Mouse (Mus musculus) G1E (cell line): ENCODE measurements around the gene Drc7. TPM values are rescaled to one million over a fixed set of nuclear protein-coding genes. Genes with fewer than 3 reads are reported as not detected.

Experiments used
- ATAC-seq: 2 replicates; pipeline ENCODE4 v1.8.0; 2016; ENCODE audit warnings: mild to moderate bottlenecking; ENCODE audit not compliant: insufficient number of reproducible peaks, poor library complexity, low FRiP score, severe bottlenecking; ENCODE audit errors: extremely low read depth
- DNase-seq: peaks from one replicate; pipeline ENCODE4 v3.0.0; 2012; ENCODE audit warnings: low spot score
- H3K27me3 ChIP-seq: 2 replicates; pipeline ENCODE4 v1.6.1; 2012; ENCODE audit warnings: mild to moderate bottlenecking, low read length, inconsistent platforms; ENCODE audit not compliant: insufficient read depth
- H3K36me3 ChIP-seq: replicated peaks from 2 replicates; pipeline ENCODE3; 2012; ENCODE audit warnings: mild to moderate bottlenecking, inconsistent platforms
- H3K4me1 ChIP-seq: 2 replicates; pipeline ENCODE4 v1.6.1; 2012; ENCODE audit warnings: low read depth, low read length, inconsistent platforms, mixed read lengths; ENCODE audit not compliant: insufficient read depth
- H3K4me3 ChIP-seq: 2 replicates; pipeline ENCODE4 v1.5.1; 2012; ENCODE audit warnings: low read depth, mild to moderate bottlenecking, inconsistent platforms, low read length, moderate library complexity, mixed read lengths
- H3K9me3 ChIP-seq: replicated peaks from 2 replicates; pipeline ENCODE4 v1.6.1; 2012; ENCODE audit warnings: inconsistent platforms
- CTCF ChIP-seq: IDR thresholded peaks from 2 replicates; pipeline ENCODE4 v1.5.1; 2012; ENCODE audit warnings: low read depth, low read length, inconsistent platforms, mixed read lengths
- GATA1 ChIP-seq: IDR thresholded peaks from 2 replicates; pipeline ENCODE4 v1.6.1; 2012; ENCODE audit warnings: borderline replicate concordance, low read length, inconsistent platforms, mixed read lengths
- GATA2 ChIP-seq: IDR thresholded peaks from 2 replicates; pipeline ENCODE4 v1.6.1; 2012; ENCODE audit warnings: low read depth, low read length, inconsistent platforms, borderline replicate concordance
- POLR2AphosphoS5 ChIP-seq: IDR thresholded peaks from 2 replicates; pipeline ENCODE4 v1.6.1; 2012; ENCODE audit warnings: low read depth, low read length, inconsistent platforms; ENCODE audit not compliant: insufficient replicate concordance
- TAL1 ChIP-seq: conservative IDR thresholded peaks from 2 replicates; pipeline ENCODE4 v1.6.1; 2012; ENCODE audit warnings: low read depth, low read length, inconsistent platforms, mixed read lengths
- polyA plus RNA-seq: library from polyadenylated mRNA; stranded (reverse); fragments of >175 nt; gene quantifications from 2 replicates; pipeline ENCODE4 v1.2.3, GENCODE M21; 2012
- total RNA-seq, 2 experiments: library from RNA; stranded (forward) in 1 of 2; stranded (reverse) in 1 of 2; fragments of 200-1000 nt in 1 of 2; fragments of >200 nt in 1 of 2; fragmentation: Nextera tagmentation in 1 of 2; gene quantifications; 2 replicates each; pipeline ENCODE4 v1.2.3; 2014 to 2017

Drc7 gene
- total and polyA plus RNA-seq, 3 experiments: 0.05 TPM; not detected in 2

DNA sequence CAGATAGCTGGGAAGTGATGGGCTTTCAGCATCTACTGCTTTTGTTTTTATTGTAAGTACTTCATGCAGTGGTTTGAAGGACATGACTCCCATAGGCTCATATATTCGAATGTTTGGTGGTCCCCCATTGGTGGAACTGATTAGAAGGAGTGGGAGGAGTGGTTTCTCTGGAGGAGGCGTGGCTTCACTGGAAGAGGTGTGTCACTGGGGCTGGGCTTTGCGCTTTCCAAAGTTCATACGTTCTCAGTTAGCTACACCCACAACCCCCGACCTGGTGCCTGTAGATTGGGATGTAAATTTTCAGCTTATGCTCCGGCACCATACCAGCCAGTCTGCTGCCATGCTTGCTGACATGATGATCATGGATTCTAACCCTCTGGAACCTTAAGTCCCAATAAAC, 465 bp upstream of the Drc7 start:
- Histone ChIP-seq H3K27me3 (peaks cover 26% of the 10 kb centered on the region), H3K9me3 (no peaks in the 10 kb centered on the region), H3K4me1 (no peaks in the 10 kb centered on the region), H3K4me3 (no peak overlapping the region), H3K36me3 (no peaks in the 10 kb centered on the region)
- no peak for TF ChIP-seq GATA2
- TF ChIP-seq CTCF: no peak
- TF ChIP-seq POLR2AphosphoS5: no peak
- no peak for TF ChIP-seq GATA1
- no peak for TF ChIP-seq TAL1
- ATAC-seq (no peak), DNase-seq (no peak)

GRCm38 (mm10) chr8:95056414-95056813, 1.5 kb downstream of the Drc7 start:
- Histone ChIP-seq H3K27me3 (peaks cover 26% of the 10 kb centered on the region), H3K4me1 (no peaks in the 10 kb centered on the region), H3K9me3 (no peaks in the 10 kb centered on the region), H3K4me3 (no peak overlapping the region), H3K36me3 (no peaks in the 10 kb centered on the region)
- DNase-seq (no peak), ATAC-seq (no peak)
- no peak for TF ChIP-seq GATA2
- TF ChIP-seq POLR2AphosphoS5: no peak
- TF ChIP-seq TAL1: no peak
- TF ChIP-seq CTCF: no peak
- TF ChIP-seq GATA1: no peak

- Histone ChIP-seq H3K4me3 (no peak overlapping the region), H3K36me3 (no peaks in the 10 kb centered on the region), H3K9me3 (no peaks in the 10 kb centered on the region), H3K27me3 (peaks cover 30% of the 10 kb centered on the region), H3K4me1 (no peaks in the 10 kb centered on the region)
- ATAC-seq (no peak), DNase-seq (no peak)
- TF ChIP-seq TAL1 (no peak), POLR2AphosphoS5 (no peak), GATA1 (no peak), CTCF (no peak), GATA2 (no peak)
Observed at GRCm38 (mm10) chr8:95058661-95059060, 3.8 kb downstream of the Drc7 start.

GRCm38 (mm10) chr8:95059812-95060533, 5.1 kb downstream of the Drc7 start:
- TF ChIP-seq POLR2AphosphoS5 (no peak), CTCF (no peak), GATA1 (no peak), GATA2 (no peak), TAL1 (no peak)
- no peak for DNase-seq
- Histone ChIP-seq H3K4me1 (no peaks in the 10 kb centered on the region), H3K4me3 (no peak overlapping the region), H3K27me3 (peaks cover 30% of the 10 kb centered on the region), H3K36me3 (no peaks in the 10 kb centered on the region), H3K9me3 (no peaks in the 10 kb centered on the region)
- ATAC-seq: no peak

DNA sequence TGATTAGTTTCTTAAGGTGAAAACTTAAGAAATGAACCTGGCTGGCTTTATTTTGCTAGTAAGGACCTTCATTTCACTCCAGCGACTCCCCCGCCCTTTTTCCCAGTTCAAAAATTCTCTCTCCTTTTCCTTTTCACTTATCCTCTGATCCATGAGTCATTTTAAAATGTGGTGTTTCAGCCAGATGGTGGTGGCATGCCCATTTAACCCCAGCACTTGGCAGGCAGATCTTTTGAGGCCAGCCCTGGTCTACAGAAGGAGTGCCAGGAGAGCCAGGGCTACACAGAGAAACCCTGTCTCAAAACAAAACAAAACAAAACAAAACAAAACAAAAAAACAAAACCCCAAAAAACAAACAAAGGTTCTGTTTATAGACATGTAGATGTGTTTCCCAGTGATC, 9.6 kb downstream of the Drc7 start:
- H3K36me3 ChIP-seq: no peaks in the 10 kb centered on the region
- H3K4me3 ChIP-seq: no peak overlapping the region
- ATAC-seq (no peak), DNase-seq (no peak)
- no peak for TF ChIP-seq GATA1
- TF ChIP-seq GATA2: no peak
- no peak for TF ChIP-seq POLR2AphosphoS5
- no peak for TF ChIP-seq TAL1
- no peak for TF ChIP-seq CTCF
- no peaks in the 10 kb centered on the region for H3K4me1 ChIP-seq
- H3K27me3 ChIP-seq: peaks cover 14% of the 10 kb centered on the region; the same call in 1 of the 2 replicates
- no peaks in the 10 kb centered on the region for H3K9me3 ChIP-seq

GRCm38 (mm10) chr8:95067582-95067981, 12.7 kb downstream of the Drc7 start:
- DNase-seq (peak; percentile 17), ATAC-seq (no peak)
- Histone ChIP-seq H3K27me3 (peaks cover 17% of the 10 kb centered on the region; the same call in 1 of the 2 replicates), H3K36me3 (no peaks in the 10 kb centered on the region), H3K9me3 (no peaks in the 10 kb centered on the region), H3K4me1 (no peaks in the 10 kb centered on the region), H3K4me3 (no peak overlapping the region)
- TF ChIP-seq GATA2: no peak
- TF ChIP-seq CTCF: peak; percentile 30; the same call in 1 of the 2 replicates
